Mouse (Mus musculus): ENCODE data around the gene Gm5901. TPM values are rescaled to one million over a fixed set of nuclear protein-coding genes. Genes with fewer than 3 reads are reported as not detected.

Gm5901 gene
- polyA plus RNA-seq, 1 experiment from 2014 or later, result not detected

- Histone ChIP-seq H3K27ac (replicated peaks) (no peak overlapping the region), H3K27me3 (ENCODE audit: low read depth, poor library complexity, severe bottlenecking) (no peaks in the 10 kb centered on the region; the same call in 1 of the 2 replicates), H3K4me1 (0 out of 2 replicates have a peak, but pooled peaks cover 2% of the 10 kb centered on the region), H3K4me3 (no peak overlapping the region), H3K36me3 (no peaks in the 10 kb centered on the region), H3K9me3 (replicated peaks) (no peaks in the 10 kb centered on the region)
- DNase-seq (ENCODE audit: low spot score), result no peak
- WGBS, result 93% methylated on average over 7 of the region's 7 CpGs
Measured at GRCm38 (mm10) chr7:105416529-105416928, 41.7 kb downstream of the Gm5901 start.

GRCm38 (mm10) chr7:105418106-105418505 lies 43.3 kb downstream of the Gm5901 start:
- Histone ChIP-seq H3K27me3 (ENCODE audit: low read depth, poor library complexity, severe bottlenecking) (no peaks in the 10 kb centered on the region; the same call in 1 of the 2 replicates), H3K27ac (replicated peaks) (no peak overlapping the region), H3K36me3 (no peaks in the 10 kb centered on the region), H3K9me3 (replicated peaks) (no peaks in the 10 kb centered on the region), H3K4me3 (no peak overlapping the region), H3K4me1 (0 out of 2 replicates have a peak, but pooled peaks cover 2% of the 10 kb centered on the region)
- 87% methylated on average over 5 of the region's 5 CpGs for WGBS
- no peak for DNase-seq (ENCODE audit: low spot score)

- no peak overlapping the region for H3K27ac ChIP-seq (replicated peaks)
- peaks cover 10% of the 10 kb centered on the region for H3K4me1 ChIP-seq
- no peaks in the 10 kb centered on the region for H3K36me3 ChIP-seq
- DNase-seq (ENCODE audit: low spot score), result no peak
- H3K4me3 ChIP-seq, result no peak overlapping the region
- H3K9me3 ChIP-seq (replicated peaks), result no peaks in the 10 kb centered on the region
- H3K27me3 ChIP-seq (ENCODE audit: low read depth, poor library complexity, severe bottlenecking), result peaks cover 28% of the 10 kb centered on the region
- 76% methylated on average over 2 of the region's 2 CpGs for WGBS
Measured at GRCm38 (mm10) chr7:105420903-105421302, 46.1 kb downstream of the Gm5901 start.

- no peak overlapping the region for H3K27ac ChIP-seq (replicated peaks)
- no peak for DNase-seq (ENCODE audit: low spot score)
- WGBS, result 32% methylated on average over 5 of the region's 5 CpGs
Measured at GRCm38 (mm10) chr7:105424368-105424767, 49.5 kb downstream of the Gm5901 start.

DNA sequence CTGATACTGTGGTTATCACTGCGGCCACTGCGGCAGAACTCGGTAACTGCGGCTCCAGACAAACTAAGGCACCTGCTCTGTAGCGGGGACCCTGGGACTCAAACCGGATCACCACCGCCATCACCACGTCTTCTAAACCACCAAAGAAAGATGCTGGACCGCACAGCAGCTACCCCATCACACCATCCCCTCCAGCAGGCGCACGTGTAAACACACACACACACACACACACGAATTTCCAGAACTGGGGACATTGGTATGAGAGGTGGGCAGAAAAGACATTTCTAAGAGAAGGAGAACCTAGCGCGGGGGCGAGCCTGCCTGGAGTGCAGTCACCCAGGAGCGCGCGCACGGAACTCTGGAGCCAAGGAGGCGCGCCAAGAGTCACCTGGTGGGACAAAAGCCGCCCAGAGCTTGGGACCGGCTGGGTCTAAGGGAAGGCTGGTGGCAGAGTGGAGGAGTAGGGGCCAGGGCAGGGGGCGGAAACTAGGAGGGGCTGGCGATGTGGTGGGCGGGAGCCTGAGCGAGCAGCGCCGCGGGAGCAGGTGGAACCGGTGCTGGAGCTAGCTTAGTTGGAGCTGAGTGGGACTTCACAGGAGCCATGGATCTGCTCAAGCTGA lies 50.7 kb downstream of the Gm5901 start, which contains the start of gene Cckbr:
Cckbr (plus strand) TSS at position 308 of the 620 bp plus-strand sequence.
- Histone ChIP-seq H3K4me1 (peaks cover 13% of the 10 kb centered on the region), H3K36me3 (no peaks in the 10 kb centered on the region), H3K27ac (replicated peaks) (peak within 1 kb of the TSS; percentile 63), H3K27me3 (ENCODE audit: low read depth, poor library complexity, severe bottlenecking) (peaks cover 53% of the 10 kb centered on the region), H3K9me3 (replicated peaks) (no peaks in the 10 kb centered on the region), H3K4me3 (peak within 1 kb of the TSS; percentile 64)
- 2% methylated on average over 31 of the region's 31 CpGs for WGBS
- DNase-seq (ENCODE audit: low spot score), result peak; percentile 44

More at GRCm38 (mm10) chr7:105424368-105424767, 49.5 kb downstream of the Gm5901 start:
- Histone ChIP-seq H3K4me1 (peaks cover 13% of the 10 kb centered on the region), H3K36me3 (no peaks in the 10 kb centered on the region), H3K27me3 (ENCODE audit: low read depth, poor library complexity, severe bottlenecking) (peaks cover 53% of the 10 kb centered on the region), H3K9me3 (replicated peaks) (no peaks in the 10 kb centered on the region), H3K4me3 (no peak overlapping the region)

- peak overlapping the region; percentile 63; the same call in 1 of the 2 replicates for H3K27ac ChIP-seq (replicated peaks)
- H3K27me3 ChIP-seq (ENCODE audit: low read depth, poor library complexity, severe bottlenecking), result peaks cover 53% of the 10 kb centered on the region
- H3K4me1 ChIP-seq, result peaks cover 13% of the 10 kb centered on the region
- no peak for DNase-seq (ENCODE audit: low spot score)
- H3K4me3 ChIP-seq, result peak overlapping the region; percentile 64
- WGBS, result 1% methylated on average over 11 of the region's 11 CpGs
- no peaks in the 10 kb centered on the region for H3K36me3 ChIP-seq
- H3K9me3 ChIP-seq (replicated peaks), result no peaks in the 10 kb centered on the region
Measured at GRCm38 (mm10) chr7:105426051-105426450, 51.2 kb downstream of the Gm5901 start.

Other genes with a start within 250 kb of the Gm5901 start
- gene Olfr683, start 228.0 kb upstream of the Gm5901 start, polyA plus RNA-seq (2016; fragmentation: Nextera tagmentation; extraction: Ambion mirVana), result not detected in 2 replicates
- not detected in 2 replicates for gene Olfr684, start 211.4 kb upstream of the Gm5901 start, polyA plus RNA-seq (2016; fragmentation: Nextera tagmentation; extraction: Ambion mirVana)
- not detected in 2 replicates for gene Olfr685, start 189.0 kb upstream of the Gm5901 start, polyA plus RNA-seq (2016; fragmentation: Nextera tagmentation; extraction: Ambion mirVana)
- not detected in 2 replicates for gene Olfr686, start 167.6 kb upstream of the Gm5901 start, polyA plus RNA-seq (2016; fragmentation: Nextera tagmentation; extraction: Ambion mirVana)
- gene Olfr688, start 86.9 kb upstream of the Gm5901 start, polyA plus RNA-seq (2016; fragmentation: Nextera tagmentation; extraction: Ambion mirVana), result not detected in 2 replicates
- 0.02 TPM in 1 of 2 replicates, not detected in the other for gene Olfr689, start 63.9 kb upstream of the Gm5901 start, polyA plus RNA-seq (2016; fragmentation: Nextera tagmentation; extraction: Ambion mirVana)
- gene Olfr690, start 40.9 kb upstream of the Gm5901 start, polyA plus RNA-seq (2016; fragmentation: Nextera tagmentation; extraction: Ambion mirVana), result not detected in 2 replicates
- gene Olfr691, start 32.8 kb upstream of the Gm5901 start, polyA plus RNA-seq (2016; fragmentation: Nextera tagmentation; extraction: Ambion mirVana), result not detected in 2 replicates
- not detected in 2 replicates for gene Olfr692, start 6.8 kb upstream of the Gm5901 start, polyA plus RNA-seq (2016; fragmentation: Nextera tagmentation; extraction: Ambion mirVana)
- 38.6 and 39.3 TPM in 2 replicates for gene Fam160a2, start 25.0 kb downstream of the Gm5901 start, polyA plus RNA-seq (2016; fragmentation: Nextera tagmentation; extraction: Ambion mirVana)
- 0.12 TPM in 1 of 2 replicates, not detected in the other for gene Cnga4, start 29.5 kb downstream of the Gm5901 start, polyA plus RNA-seq (2016; fragmentation: Nextera tagmentation; extraction: Ambion mirVana)
- gene Cckbr, start 50.7 kb downstream of the Gm5901 start, polyA plus RNA-seq (2016; fragmentation: Nextera tagmentation; extraction: Ambion mirVana), result 0.20 and 0.27 TPM in 2 replicates
- gene Cavin3, start 107.3 kb downstream of the Gm5901 start, polyA plus RNA-seq (2016; fragmentation: Nextera tagmentation; extraction: Ambion mirVana), result 19.8 and 20.5 TPM in 2 replicates
- 34.2 and 41.7 TPM in 2 replicates for gene Smpd1, start 179.3 kb downstream of the Gm5901 start, polyA plus RNA-seq (2016; fragmentation: Nextera tagmentation; extraction: Ambion mirVana)
- gene Apbb1, start 206.6 kb downstream of the Gm5901 start, polyA plus RNA-seq (2016; fragmentation: Nextera tagmentation; extraction: Ambion mirVana), result 112 and 134 TPM in 2 replicates
- gene Hpx, start 225.1 kb downstream of the Gm5901 start, polyA plus RNA-seq (2016; fragmentation: Nextera tagmentation; extraction: Ambion mirVana), result 0.07 and 0.17 TPM in 2 replicates

Data from midbrain, embryonic 10.5 days (tissue).